Mouse (Mus musculus) naive thymus-derived CD4-positive, alpha-beta T cell, adult 2 months (primary cell): ENCODE results near the gene Gm45021.
"Not testable (repeated sequence)": the region's sequence is repeated elsewhere in the genome, so short reads cannot be mapped to it uniquely, and the experiment has no call there.

ENCODE experiments used
- DNase-seq: peaks from one replicate; pipeline ENCODE4 v3.0.0-alpha.2; 2011; ENCODE audit warnings: low read depth

Gm45021 gene

GRCm38 (mm10) chr6:48613464-48613863, 24.1 kb downstream of the Gm45021 start:
- DNase-seq, result no peak

GRCm38 (mm10) chr6:48614756-48615155, 25.3 kb downstream of the Gm45021 start:
- DNase-seq, result no peak

GRCm38 (mm10) chr6:48620031-48620430, 30.6 kb downstream of the Gm45021 start:
- no peak for DNase-seq

- DNase-seq, result not testable (repeated sequence)
These were observed 32.9 kb downstream of the Gm45021 start for GRCm38 (mm10) chr6:48622186-48622843.

GRCm38 (mm10) chr6:48623460-48623859, 34.0 kb downstream of the Gm45021 start:
- DNase-seq, result no peak

GRCm38 (mm10) chr6:48626464-48626863, 37.1 kb downstream of the Gm45021 start, which contains the start of gene AI854703:
TSS of gene AI854703 (plus strand) at chr6:48626764.
- DNase-seq, result no peak

GRCm38 (mm10) chr6:48626984-48627383, 37.6 kb downstream of the Gm45021 start:
- peak; percentile 57 for DNase-seq

GRCm38 (mm10) chr6:48627511-48627924, 38.1 kb downstream of the Gm45021 start:
- DNase-seq, result peak; percentile 16

GRCm38 (mm10) chr6:48628377-48628776, 39.0 kb downstream of the Gm45021 start:
- no peak for DNase-seq

GRCm38 (mm10) chr6:48628808-48629660, 39.6 kb downstream of the Gm45021 start:
- peak; percentile 71 for DNase-seq

GRCm38 (mm10) chr6:48629661-48630034, 40.2 kb downstream of the Gm45021 start:
- no peak for DNase-seq

- DNase-seq, result no peak
These were observed 41.4 kb downstream of the Gm45021 start for GRCm38 (mm10) chr6:48630831-48631230.

GRCm38 (mm10) chr6:48635105-48635504, 45.7 kb downstream of the Gm45021 start:
- no peak for DNase-seq

GRCm38 (mm10) chr6:48636515-48636914, 47.1 kb downstream of the Gm45021 start:
- no peak for DNase-seq

- DNase-seq, result no peak
These were observed 48.5 kb downstream of the Gm45021 start for GRCm38 (mm10) chr6:48637811-48638500.

- no peak for DNase-seq
These were observed 49.1 kb downstream of the Gm45021 start for GRCm38 (mm10) chr6:48638553-48638952.

- DNase-seq, result no peak
These were observed 52.0 kb downstream of the Gm45021 start for GRCm38 (mm10) chr6:48641391-48641790.

GRCm38 (mm10) chr6:48642764-48643292, 53.4 kb downstream of the Gm45021 start:
- DNase-seq, result peak; percentile 86

GRCm38 (mm10) chr6:48645660-48646308, 56.4 kb downstream of the Gm45021 start:
- DNase-seq, result peak; percentile 92

GRCm38 (mm10) chr6:48646309-48646690, 56.9 kb downstream of the Gm45021 start:
- DNase-seq, result no peak

GRCm38 (mm10) chr6:48646995-48647394, 57.6 kb downstream of the Gm45021 start, which contains the start of gene Gimap8:
TSS of gene Gimap8 (plus strand) at chr6:48647234.
- peak; percentile 93 for DNase-seq

- peak; percentile 38 for DNase-seq
These were observed 58.2 kb downstream of the Gm45021 start for GRCm38 (mm10) chr6:48647611-48648010.
